Mouse (Mus musculus): ENCODE results near the gene Naif1.

GRCm38 (mm10) chr2:32482351-32482750 lies 32.1 kb downstream of the Naif1 start:
- no peak for TF ChIP-seq CTCF (IDR thresholded peaks at IDR 0.05; ENCODE audit: extremely low read depth, insufficient read length, insufficient replicate concordance, low read depth, low read length)
- no peak for TF ChIP-seq POLR2A (IDR thresholded peaks at IDR 0.05; ENCODE audit: low read depth, low read length)

Data from small intestine, adult 2 months (tissue).